Comparison of ENCODE assay signal across 14 mouse cellular contexts in the genomic region with DNA sequence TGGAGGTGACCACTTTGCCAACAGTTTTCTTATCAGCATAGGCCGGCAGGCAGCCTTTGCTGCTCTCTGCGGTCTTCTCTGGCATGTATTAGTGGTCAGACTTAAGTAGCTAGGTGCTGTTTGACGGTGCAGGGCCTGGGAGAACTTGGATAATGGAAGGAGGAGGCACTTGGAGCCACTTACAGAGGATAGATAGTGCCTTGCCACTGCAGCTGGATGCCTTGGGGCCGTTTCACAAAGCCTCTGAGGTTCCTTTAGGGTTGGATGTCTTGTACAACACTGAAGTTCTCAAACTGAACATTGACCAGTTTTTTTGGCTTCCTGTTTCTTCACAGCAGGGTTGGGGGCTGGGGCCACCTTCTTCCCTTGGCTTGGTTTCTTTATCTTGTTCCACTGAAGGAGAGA.
DNase-seq lines count a peak whose midpoint lies in the region; ATAC-seq and TF ChIP-seq lines count a peak whose summit lies in the region.
"Had no signal": no experiment of that assay in that cellular context is flagged by ENCODE, and none has a peak within 500 bp of the region (broad histone marks: within the 10 kb centered on the region; RNA-seq: fewer than 3 reads in every experiment).

No protein-coding gene starts in this region.

- intact Hi-C loops in heart, postnatal 10 days (cut with DNase I) = no loop called here

- peaks cover 4% of the 10 kb centered on the region; the same call in 1 of the 2 replicates for H3K9me3 ChIP-seq in heart, embryonic 11.5 days (replicated peaks; ENCODE audit: control insufficient read depth, low read length)
- H3K9me3 ChIP-seq in liver, embryonic 12.5 days (replicated peaks) = peaks cover 10% of the 10 kb centered on the region
- H3K9me3 ChIP-seq: embryonic facial prominence, embryonic 15.5 days had no signal

- WGBS in heart, embryonic 11.5 days (ENCODE audit: insufficient replicate concordance) = 20% methylated on average over 4 of the region's 4 CpGs
- WGBS in liver, embryonic 12.5 days (ENCODE audit: insufficient replicate concordance) = 10% methylated on average over 4 of the region's 4 CpGs
- 45% methylated on average over 4 of the region's 4 CpGs for WGBS in small intestine, adult 2 months

- 0 out of 2 replicates have a peak overlapping the region, but pooled peaks have one; percentile 2 for H3K27ac ChIP-seq in heart, embryonic 11.5 days (ENCODE audit: low read depth, low read length)
- H3K27ac ChIP-seq in bone marrow macrophage, adult 2 months (ENCODE audit: insufficient read depth, low read depth, low read length) = peak overlapping the region; percentile 66
- H3K27ac ChIP-seq in liver, embryonic 12.5 days = peak overlapping the region; percentile 84
- 0 out of 2 replicates have a peak overlapping the region, but pooled peaks have one; percentile 1 for H3K27ac ChIP-seq in small intestine, adult 2 months (ENCODE audit: insufficient read depth, low read depth, low read length)
- H3K27ac ChIP-seq: embryonic facial prominence, embryonic 15.5 days; hindbrain, postnatal 0 days; kidney, postnatal 0 days; left cerebral cortex, adult 2 months had no signal

- no peak overlapping the region for H3K9ac ChIP-seq in heart, embryonic 11.5 days (ENCODE audit: low read depth, low read length)
- peak overlapping the region; percentile 55 for H3K9ac ChIP-seq in liver, embryonic 12.5 days
- H3K9ac ChIP-seq: embryonic facial prominence, embryonic 15.5 days; lung, embryonic 14.5 days had no signal

- H3K4me3 ChIP-seq in heart, embryonic 11.5 days (ENCODE audit: low read depth, low read length) = no peak overlapping the region
- no peak overlapping the region for H3K4me3 ChIP-seq in bone marrow macrophage, adult 2 months (ENCODE audit: insufficient read depth, low read length)
- H3K4me3 ChIP-seq in liver, embryonic 12.5 days = peak overlapping the region; percentile 31
- no peak overlapping the region for H3K4me3 ChIP-seq in small intestine, adult 2 months (ENCODE audit: low read depth, low read length)
- H3K4me3 ChIP-seq: embryonic facial prominence, embryonic 15.5 days; left cerebral cortex, adult 2 months had no signal

- H3K4me1 ChIP-seq in heart, embryonic 11.5 days (ENCODE audit: control insufficient read depth, insufficient read depth, low read length) = peaks cover 33% of the 10 kb centered on the region
- H3K4me1 ChIP-seq in bone marrow macrophage, adult 2 months (ENCODE audit: control insufficient read depth, insufficient read depth, low read length) = peaks cover 59% of the 10 kb centered on the region
- H3K4me1 ChIP-seq in liver, embryonic 12.5 days = peaks cover 92% of the 10 kb centered on the region
- peaks cover 22% of the 10 kb centered on the region for H3K4me1 ChIP-seq in small intestine, adult 2 months (ENCODE audit: control insufficient read depth, insufficient read depth, insufficient read length, low read length)

- TF ChIP-seq CTCF in bone marrow macrophage, adult 2 months (IDR thresholded peaks at IDR 0.05; ENCODE audit: low read depth, low read length) = no peak
- no peak for TF ChIP-seq CTCF in small intestine, adult 2 months (IDR thresholded peaks at IDR 0.05; ENCODE audit: extremely low read depth, insufficient read length, insufficient replicate concordance, low read depth, low read length)

- H3K27me3 ChIP-seq in heart, embryonic 11.5 days (ENCODE audit: control insufficient read depth, insufficient read depth, low read length) = no peaks in the 10 kb centered on the region
- no peaks in the 10 kb centered on the region for H3K27me3 ChIP-seq in liver, embryonic 12.5 days (replicated peaks)
- H3K27me3 ChIP-seq in small intestine, adult 2 months (ENCODE audit: control insufficient read depth, insufficient read depth, low read length) = no peaks in the 10 kb centered on the region
- H3K27me3 ChIP-seq: embryonic facial prominence, embryonic 15.5 days had no signal

- 0 out of 2 replicates have a peak, but pooled peaks have one; percentile 15 for ATAC-seq in heart, embryonic 11.5 days (replicated peaks; ENCODE audit: insufficient number of reproducible peaks, low FRiP score, low TSS enrichment)
- peak; percentile 13; the same call in 1 of the 2 replicates for ATAC-seq in liver, embryonic 12.5 days
- ATAC-seq: hindbrain, postnatal 0 days had no signal

- no peak for DNase-seq in heart, postnatal 10 days
- DNase-seq in left cerebral cortex, adult 18-20 months (ENCODE audit: low spot score in 2 of 2) = no peak
- DNase-seq in kidney, postnatal 4 days = no peak
- no peak for DNase-seq in urinary bladder, postnatal 14 days (ENCODE audit: low spot score)
- DNase-seq: cerebellum, postnatal 25 days; lung, embryonic 14.5 days had no signal

- TF ChIP-seq POLR2A in bone marrow macrophage, adult 2 months (IDR thresholded peaks at IDR 0.05; ENCODE audit: borderline replicate concordance, low read depth, low read length) = no peak
- no peak for TF ChIP-seq POLR2A in small intestine, adult 2 months (IDR thresholded peaks at IDR 0.05; ENCODE audit: low read depth, low read length)

- H3K4me2 ChIP-seq in heart, embryonic 11.5 days = peak overlapping the region; percentile 47
- peak overlapping the region; percentile 95 for H3K4me2 ChIP-seq in liver, embryonic 12.5 days
- H3K4me2 ChIP-seq: embryonic facial prominence, embryonic 15.5 days; lung, embryonic 14.5 days had no signal

- peaks cover 5% of the 10 kb centered on the region for H3K36me3 ChIP-seq in heart, embryonic 11.5 days (ENCODE audit: control insufficient read depth, insufficient read depth, low read length)
- H3K36me3 ChIP-seq in liver, embryonic 12.5 days = peaks cover 35% of the 10 kb centered on the region
- no peaks in the 10 kb centered on the region for H3K36me3 ChIP-seq in small intestine, adult 2 months (ENCODE audit: control insufficient read depth, insufficient read depth, low read length)
- H3K36me3 ChIP-seq: embryonic facial prominence, embryonic 15.5 days had no signal

Comparison
In these comparisons a context has a peak if more than half of its experiments do, and no peak if none do; other contexts are left out.
1. H3K27ac ChIP-seq: peak in every context shown above with its lines; median percentile 84 in liver, embryonic 12.5 days; 66 in bone marrow macrophage, adult 2 months; 2 in heart, embryonic 11.5 days; 1 in small intestine, adult 2 months.